Mouse (Mus musculus): ENCODE measurements around the gene Pkig.

The Pkig gene

DNA sequence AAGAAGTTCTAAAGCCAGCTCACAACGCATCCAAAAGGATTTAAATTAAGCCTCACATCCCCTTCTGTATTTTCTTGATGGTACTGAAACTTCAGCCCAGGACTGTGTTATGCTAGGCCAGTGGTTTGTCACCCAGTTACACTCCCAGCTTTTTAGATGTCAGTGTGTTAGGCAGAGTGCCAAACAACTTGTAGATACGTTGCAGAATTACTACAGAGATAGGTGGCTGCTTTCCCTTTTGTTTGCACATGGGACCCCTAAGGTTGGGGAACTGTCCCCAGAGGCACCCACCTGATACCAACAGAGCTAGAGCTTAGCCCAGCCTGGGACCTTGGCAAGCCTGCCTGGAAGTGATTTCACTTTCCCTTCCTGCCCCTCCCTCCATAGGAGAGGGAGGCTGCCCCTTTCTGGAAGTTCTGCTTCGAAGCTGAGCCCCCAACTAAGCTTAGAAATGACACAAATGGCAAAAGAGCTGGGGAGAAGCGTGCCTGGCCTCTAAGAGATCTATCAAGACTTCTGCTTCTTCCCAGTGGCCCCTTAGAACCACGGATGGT, 52.5 kb downstream of the Pkig start:
- no peak for DNase-seq (ENCODE audit: low spot score in 2 of 2)

GRCm38 (mm10) chr2:163711368-163711868, 53.2 kb downstream of the Pkig start:
- no peak for DNase-seq (ENCODE audit: low spot score in 2 of 2)

DNA sequence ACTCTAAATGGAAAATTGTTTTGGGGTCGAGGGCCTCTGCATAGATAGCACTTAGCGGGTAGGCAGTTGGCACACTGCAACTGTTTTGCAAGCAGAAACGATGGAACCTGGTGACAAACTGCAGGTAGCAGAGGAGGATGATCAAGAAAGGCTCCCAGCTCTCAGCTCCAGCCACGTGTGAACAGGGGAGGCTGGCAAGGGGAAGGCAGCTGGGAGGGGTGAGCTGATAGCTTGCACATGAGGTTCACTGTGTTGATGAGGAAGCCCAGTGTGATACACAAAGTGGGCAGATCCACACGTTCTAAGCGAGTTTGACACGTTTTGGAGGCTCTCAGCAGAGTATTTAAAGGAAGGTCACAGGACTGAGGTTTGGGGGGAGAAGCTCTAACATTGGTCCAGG, 54.3 kb downstream of the Pkig start:
- DNase-seq (ENCODE audit: low spot score in 2 of 2), result peak; percentile 29 to 39

DNA sequence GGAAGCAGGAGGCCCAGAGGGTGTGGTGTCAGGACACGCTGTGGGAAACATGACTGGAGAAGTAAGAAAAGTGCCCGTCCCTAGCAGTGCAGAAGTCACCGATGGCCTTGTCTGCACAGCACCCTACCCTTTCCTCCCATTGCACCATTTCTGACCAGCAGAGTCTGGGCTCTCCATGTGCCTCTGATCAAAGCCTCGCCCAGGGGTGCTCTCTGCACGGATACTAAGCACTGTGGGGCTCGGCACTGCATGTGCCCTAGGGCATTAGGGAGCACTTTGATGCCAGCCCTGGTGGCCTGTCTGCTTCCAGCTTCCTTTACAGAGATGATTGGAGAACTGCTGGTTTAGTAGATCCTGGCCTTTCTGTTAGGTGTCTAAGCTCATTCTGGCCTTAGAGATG, 54.7 kb downstream of the Pkig start:
- DNase-seq (ENCODE audit: low spot score in 2 of 2), result no peak

DNA sequence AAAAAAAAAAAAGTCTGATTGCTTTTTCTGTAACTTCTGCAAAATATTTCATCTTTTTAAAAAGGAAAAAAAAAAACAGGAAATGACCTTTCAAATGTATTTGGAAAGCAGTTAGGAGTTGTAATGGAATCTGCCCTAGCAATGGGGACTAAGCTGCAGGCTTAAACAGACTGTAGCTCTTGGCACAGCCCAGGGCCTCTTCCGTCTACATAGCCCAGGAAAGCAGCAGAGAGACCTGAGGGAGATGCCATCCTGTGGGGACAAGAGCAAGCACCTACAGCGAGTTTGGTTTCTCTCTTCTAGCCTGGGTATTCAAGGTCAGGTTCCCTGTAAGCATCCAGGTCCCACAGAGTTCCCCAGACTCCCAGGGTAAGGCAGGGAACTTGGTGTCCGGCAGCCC, 55.2 kb downstream of the Pkig start:
- no peak for DNase-seq (ENCODE audit: low spot score in 2 of 2)

- DNase-seq (ENCODE audit: low spot score in 2 of 2), result no peak
These were observed 58.3 kb downstream of the Pkig start for GRCm38 (mm10) chr2:163716448-163716847.

DNA sequence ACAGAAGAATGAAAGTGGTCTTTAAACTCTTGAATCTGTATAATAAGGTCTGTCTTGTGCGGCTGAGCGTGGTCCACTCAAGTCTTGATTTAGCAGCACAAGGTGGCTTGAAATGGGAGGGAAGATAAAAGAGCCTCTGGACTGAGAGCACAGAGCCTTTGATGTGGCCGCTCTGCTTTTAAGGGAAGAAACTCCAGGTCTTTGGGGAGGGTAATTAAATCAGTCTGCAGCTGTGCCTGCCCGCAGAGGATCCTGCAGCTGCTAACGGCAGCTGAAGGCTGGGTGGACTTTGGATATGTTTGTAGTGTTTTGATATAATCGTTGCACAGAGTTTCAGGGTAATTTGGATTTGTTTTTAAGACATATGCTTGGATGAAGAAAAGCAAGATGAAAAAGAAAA, 58.7 kb downstream of the Pkig start:
- DNase-seq (ENCODE audit: low spot score in 2 of 2), result no peak

DNA sequence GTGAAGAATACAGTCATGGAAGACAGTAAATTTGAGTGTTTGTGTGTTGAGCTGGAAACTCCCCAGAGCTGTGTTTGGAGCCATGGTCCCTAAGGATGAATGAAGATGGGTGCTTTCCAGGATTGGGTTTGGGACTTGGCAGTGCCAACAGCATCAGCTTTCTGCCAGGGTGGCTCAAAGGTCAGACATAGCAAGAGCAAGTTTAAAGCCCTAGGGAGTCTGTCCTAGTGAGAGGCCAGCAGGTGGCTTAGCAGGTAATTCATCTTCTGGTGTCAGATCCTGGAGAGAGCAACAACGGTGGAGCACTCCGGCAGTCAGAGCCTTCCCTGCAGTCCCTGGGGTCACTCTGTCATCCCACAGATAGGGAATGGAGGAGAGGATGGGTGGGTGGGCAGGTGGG, 60.3 kb downstream of the Pkig start:
- no peak for DNase-seq (ENCODE audit: low spot score in 2 of 2)

DNA sequence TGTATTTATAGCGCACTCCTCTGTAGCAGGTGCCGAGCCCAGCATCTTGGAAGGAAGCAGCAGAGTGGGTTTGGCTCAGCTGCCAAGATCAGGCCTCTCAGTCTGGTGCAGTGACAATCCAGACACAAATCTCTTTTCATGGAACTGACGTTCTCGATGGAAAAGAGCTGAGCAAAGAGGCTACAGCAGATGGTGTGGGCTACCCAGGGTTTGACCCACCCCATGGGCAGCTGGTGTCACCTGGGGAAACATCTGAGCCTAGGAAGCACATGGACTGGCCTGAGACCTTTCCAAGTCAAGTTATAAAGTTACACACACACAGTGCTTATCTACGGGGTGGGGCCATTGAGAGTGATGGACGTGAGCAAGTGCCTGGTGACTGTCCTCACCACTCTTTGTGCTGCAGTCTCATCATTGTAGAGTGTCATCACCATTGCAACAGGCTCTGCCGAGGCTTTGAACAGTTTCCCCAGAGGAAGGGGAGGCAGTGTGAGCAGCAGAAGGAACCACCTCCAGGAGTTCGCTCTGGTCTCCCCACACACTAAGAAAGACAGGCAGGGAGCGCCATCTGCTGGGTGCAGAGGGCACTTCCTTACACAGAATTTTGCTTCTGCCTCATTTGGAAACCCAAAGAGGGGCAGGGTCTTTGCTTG, 60.9 kb downstream of the Pkig start:
- DNase-seq (ENCODE audit: low spot score in 2 of 2), result peak; percentile 71 to 83

- DNase-seq (ENCODE audit: low spot score in 2 of 2), result no peak
These were observed 61.4 kb downstream of the Pkig start for GRCm38 (mm10) chr2:163719616-163720015.

DNA sequence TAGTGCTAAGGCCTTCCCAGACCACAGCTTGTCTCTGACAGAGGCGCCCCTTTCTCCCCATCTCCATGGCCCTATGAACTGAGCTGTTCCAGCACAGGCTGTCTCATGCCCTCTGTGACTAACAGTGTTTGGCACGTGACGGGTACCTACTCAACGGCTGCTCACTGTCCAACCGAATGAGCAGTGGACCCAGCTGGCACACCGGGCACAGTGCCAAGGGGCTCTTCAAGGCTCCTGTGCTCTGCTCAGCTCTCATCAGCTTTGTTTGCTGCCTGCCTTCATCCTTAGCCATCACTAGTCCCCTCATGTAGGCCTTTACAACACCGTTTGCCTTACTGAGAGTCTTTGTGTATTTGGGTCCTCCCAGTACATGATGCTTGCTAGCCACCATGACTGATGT, 64.4 kb downstream of the Pkig start:
- DNase-seq (ENCODE audit: low spot score in 2 of 2), result no peak

- DNase-seq (ENCODE audit: low spot score in 2 of 2), result no peak
These were observed 68.7 kb downstream of the Pkig start for GRCm38 (mm10) chr2:163726766-163727393.

DNA sequence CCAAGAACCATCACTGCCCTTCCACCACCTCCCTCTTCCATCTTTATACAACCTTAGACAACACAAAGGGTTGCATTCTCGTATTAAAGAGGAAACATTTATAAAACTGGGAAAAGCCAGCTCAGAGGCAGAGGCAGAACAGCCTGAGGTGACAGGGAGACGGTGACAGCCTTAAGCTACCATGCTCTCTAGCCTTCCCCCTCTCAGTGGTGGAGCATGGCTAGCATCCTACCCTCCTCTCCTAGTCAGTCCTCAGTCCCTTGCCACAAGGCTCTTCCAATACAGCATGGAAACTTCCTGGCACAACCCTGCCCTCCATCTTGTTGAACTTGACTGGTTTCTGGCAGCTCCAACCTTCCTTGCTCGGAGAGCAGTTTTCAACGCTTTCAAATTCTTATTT, 70.1 kb downstream of the Pkig start:
- DNase-seq (ENCODE audit: low spot score in 2 of 2), result no peak

DNA sequence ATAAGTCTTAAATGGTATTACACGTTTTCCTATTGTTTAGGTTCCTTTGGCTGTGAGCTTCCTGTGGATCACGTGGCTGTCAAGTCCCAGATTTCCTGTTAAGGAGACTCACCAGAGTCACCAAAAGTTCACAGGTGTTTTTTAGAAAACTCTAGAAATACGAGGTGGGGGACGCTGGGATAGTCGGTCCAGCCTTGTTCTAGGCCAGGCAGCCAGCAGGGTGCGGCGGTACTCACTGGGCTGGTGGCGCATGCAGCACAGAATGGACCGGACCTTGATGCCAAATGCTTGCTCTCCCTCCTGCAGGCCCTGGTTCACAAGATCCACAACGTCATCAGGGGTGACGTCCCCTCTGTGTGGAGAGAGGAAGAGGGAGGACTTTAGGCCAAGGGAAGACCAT, 73.8 kb downstream of the Pkig start:
- no peak for DNase-seq (ENCODE audit: low spot score in 2 of 2)

DNA sequence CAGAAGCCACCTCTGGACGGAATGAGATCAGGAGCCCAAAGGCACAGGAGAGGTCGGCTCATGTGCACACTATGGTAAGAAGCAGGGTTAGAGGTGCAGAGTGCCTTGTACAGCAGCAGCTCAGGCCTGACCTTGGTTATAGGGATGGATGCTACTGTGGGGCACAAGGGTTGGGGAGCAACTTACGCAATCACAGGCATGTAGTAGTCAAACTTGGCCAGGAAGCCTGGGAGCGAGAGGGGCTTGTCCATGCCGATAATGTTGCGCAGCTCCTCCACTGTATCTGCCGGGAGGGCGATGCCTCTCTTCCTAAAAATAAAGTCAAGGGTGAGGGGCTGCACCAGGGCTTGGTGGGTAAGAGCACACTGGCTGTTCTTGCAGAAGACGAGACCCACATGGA, 77.0 kb downstream of the Pkig start:
- no peak for DNase-seq (ENCODE audit: low spot score in 2 of 2)

- no peak for DNase-seq (ENCODE audit: low spot score in 2 of 2)
These were observed 77.8 kb downstream of the Pkig start for GRCm38 (mm10) chr2:163735980-163736379.

GRCm38 (mm10) chr2:163742656-163743055, 84.5 kb downstream of the Pkig start:
- no peak for DNase-seq (ENCODE audit: low spot score in 2 of 2)

DNA sequence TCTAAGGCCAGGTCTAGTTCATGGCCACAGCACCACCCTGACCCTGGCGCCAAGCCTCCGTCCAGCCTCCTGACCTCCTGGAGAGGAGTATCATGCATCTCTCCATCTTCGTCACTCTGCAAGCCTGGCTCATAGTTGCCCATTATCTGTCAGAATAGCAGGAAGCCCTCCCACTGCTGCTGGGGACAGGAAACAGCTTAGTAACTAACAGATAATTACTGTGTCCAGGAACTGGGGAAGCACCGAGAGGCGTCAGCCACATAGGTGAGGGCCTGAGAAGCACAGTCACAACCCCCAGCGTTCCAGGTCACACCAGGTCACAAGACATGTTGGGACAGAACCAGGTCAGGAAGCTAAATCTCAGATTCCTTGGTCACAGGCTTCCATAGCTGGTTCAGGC, 85.2 kb downstream of the Pkig start:
- DNase-seq (ENCODE audit: low spot score in 2 of 2), result no peak

- peak in 1 of 2 experiments; percentile 9 for DNase-seq (ENCODE audit: low spot score in 2 of 2)
These were observed 86.8 kb downstream of the Pkig start for GRCm38 (mm10) chr2:163744801-163745570.

DNA sequence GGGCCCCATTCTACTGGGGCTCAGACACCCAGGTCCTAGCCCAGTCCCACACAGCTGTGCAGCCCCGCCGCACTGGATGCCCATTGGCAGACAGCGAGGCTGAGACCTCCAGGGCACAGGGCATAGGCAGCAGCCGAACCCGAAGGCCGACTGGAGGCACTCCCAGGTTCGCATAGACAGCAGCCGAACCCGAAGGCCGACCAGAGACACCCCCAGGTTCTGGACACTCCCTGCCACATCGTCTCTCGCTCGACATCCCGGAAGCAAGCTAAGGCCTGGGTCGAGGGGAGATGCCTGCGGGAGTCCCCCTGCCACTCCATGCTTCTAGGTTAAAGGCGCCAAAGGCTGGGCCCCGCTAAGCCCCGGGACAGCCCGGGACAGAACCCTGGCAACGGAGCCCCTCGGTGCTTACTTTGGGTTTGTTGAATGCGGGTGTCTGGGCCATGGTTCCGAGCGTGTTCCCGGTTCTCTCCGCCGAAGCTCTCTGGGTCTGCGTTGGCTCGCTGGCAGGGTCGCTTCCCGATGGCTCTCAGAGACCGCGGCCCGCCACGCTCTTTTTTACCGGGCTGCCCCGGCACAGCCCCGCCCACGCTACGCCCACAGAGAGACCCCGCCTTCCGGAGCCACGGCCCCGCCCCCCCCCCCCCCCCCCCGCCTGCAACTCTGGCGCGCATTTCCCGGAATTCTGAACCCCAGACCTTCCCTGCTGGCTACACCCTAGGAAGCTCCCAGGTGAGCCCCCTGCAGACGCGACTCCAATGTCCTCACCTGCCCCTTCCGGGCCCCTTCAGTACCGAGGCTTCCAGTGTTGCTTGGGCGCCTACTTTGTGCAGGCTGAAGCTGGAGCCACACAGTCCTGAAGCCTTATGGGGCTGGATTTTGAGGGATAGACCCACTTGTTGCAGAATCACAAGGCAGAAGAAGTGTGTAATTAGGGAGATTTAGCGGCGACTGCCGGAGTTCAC, 91.7 kb downstream of the Pkig start, which contains the start of gene Ada:
Ada (minus strand) TSS at position 593 of the 965 bp plus-strand sequence.
- peak; percentile 26 to 42 for DNase-seq (ENCODE audit: low spot score in 2 of 2)

GRCm38 (mm10) chr2:163754228-163754627, 96.0 kb downstream of the Pkig start:
- no peak for DNase-seq (ENCODE audit: low spot score in 2 of 2)

Data from natural killer cell, adult 2 months (primary cell).